Mouse (Mus musculus): ENCODE data around the gene 1700025C18Rik.

1700025C18Rik gene

GRCm38 (mm10) chr2:165077055-165077454, 13.5 kb downstream of the 1700025C18Rik start:
- no peak for DNase-seq

- DNase-seq, result peak; percentile 89
Measured at GRCm38 (mm10) chr2:165074937-165075336, 15.6 kb downstream of the 1700025C18Rik start.

- peak; percentile 93 for DNase-seq
Measured at GRCm38 (mm10) chr2:165074081-165074884, 16.3 kb downstream of the 1700025C18Rik start.

GRCm38 (mm10) chr2:165073381-165073781, 17.2 kb downstream of the 1700025C18Rik start:
- peak; percentile 94 for DNase-seq

- peak; percentile 84 for DNase-seq
Measured at GRCm38 (mm10) chr2:165070096-165070816, 20.3 kb downstream of the 1700025C18Rik start.

- DNase-seq, result no peak
Measured at GRCm38 (mm10) chr2:165068806-165069205, 21.7 kb downstream of the 1700025C18Rik start.

GRCm38 (mm10) chr2:165064489-165064888, 26.1 kb downstream of the 1700025C18Rik start:
- no peak for DNase-seq

GRCm38 (mm10) chr2:165061638-165062433, 28.7 kb downstream of the 1700025C18Rik start:
- no peak for DNase-seq

GRCm38 (mm10) chr2:165059961-165060360, 30.6 kb downstream of the 1700025C18Rik start:
- DNase-seq, result no peak

GRCm38 (mm10) chr2:165056377-165057085, 34.0 kb downstream of the 1700025C18Rik start:
- DNase-seq, result no peak

- no peak for DNase-seq
Measured at GRCm38 (mm10) chr2:165055905-165056304, 34.6 kb downstream of the 1700025C18Rik start.

- DNase-seq, result no peak
Measured at GRCm38 (mm10) chr2:165054888-165055852, 35.4 kb downstream of the 1700025C18Rik start, which contains the start of gene Cd40. TSS of gene Cd40 (plus strand) at chr2:165055627.

GRCm38 (mm10) chr2:165051566-165051965, 39.0 kb downstream of the 1700025C18Rik start:
- no peak for DNase-seq

GRCm38 (mm10) chr2:165050826-165051548, 39.6 kb downstream of the 1700025C18Rik start:
- no peak for DNase-seq

- DNase-seq, result no peak
Measured at GRCm38 (mm10) chr2:165049044-165049443, 41.5 kb downstream of the 1700025C18Rik start.

GRCm38 (mm10) chr2:165043729-165044128, 46.8 kb downstream of the 1700025C18Rik start:
- DNase-seq, result no peak

GRCm38 (mm10) chr2:165043090-165043636, 47.4 kb downstream of the 1700025C18Rik start:
- DNase-seq, result no peak

GRCm38 (mm10) chr2:165042126-165042525, 48.4 kb downstream of the 1700025C18Rik start:
- DNase-seq, result no peak

- DNase-seq, result no peak
Measured at GRCm38 (mm10) chr2:165037415-165037814, 53.1 kb downstream of the 1700025C18Rik start.

GRCm38 (mm10) chr2:165035058-165035431, 55.5 kb downstream of the 1700025C18Rik start:
- no peak for DNase-seq
